In genomic region chr1:91967041-91967440, GRCm38 (mm10) we compare ENCODE assay signal across 10 mouse cellular contexts.
DNase-seq lines count a peak whose midpoint lies in the region; ATAC-seq lines count a peak whose summit lies in the region.
"Had no signal": no experiment of that assay in that cellular context is flagged by ENCODE, and none has a peak within 500 bp of the region (broad histone marks: within the 10 kb centered on the region; RNA-seq: fewer than 3 reads in every experiment).

No protein-coding gene starts in this region.

- ATAC-seq in megakaryocyte, adult 5-6 weeks (ENCODE audit: poor library complexity, severe bottlenecking), result no peak

- intact Hi-C loops in left cerebral cortex, postnatal 4 days (cut with DNase I), result loop anchor here (10.0 kb wide), 1 partner anchor 392 kb away; no protein-coding TSS in a partner anchor

- DNase-seq in gastrocnemius, adult 18-20 months (ENCODE audit: low spot score), result peak; percentile 63
- no peak for DNase-seq in gastrocnemius, postnatal 4 days (ENCODE audit: low spot score in 2 of 2)
- DNase-seq in left cerebral cortex, postnatal 4 days, result peak; percentile 17
- no peak for DNase-seq in left cerebral cortex, adult 18-20 months (ENCODE audit: low spot score in 2 of 2)
- peak; percentile 91 for DNase-seq in adipocyte (ENCODE audit: low spot score)
- peak; percentile 58 for DNase-seq in gastrocnemius, postnatal 25 days
- DNase-seq in kidney, postnatal 4 days, result no peak
- DNase-seq: embryo, embryonic 11 days; lung, embryonic 14.5 days had no signal

Comparison
In these comparisons a context has a peak if more than half of its experiments do, and no peak if none do; other contexts are left out.
1. DNase-seq: peak in gastrocnemius, adult 18-20 months (single experiment), left cerebral cortex, postnatal 4 days (single experiment), adipocyte (single experiment) and gastrocnemius, postnatal 25 days (single experiment); none in gastrocnemius, postnatal 4 days (0 of 2), left cerebral cortex, adult 18-20 months (0 of 2) and kidney, postnatal 4 days (0 of 2).